Mouse (Mus musculus): ENCODE measurements around the gene Gm44965.

GRCm38 (mm10) chr6:48646995-48647394, 53.3 kb downstream of the Gm44965 start, which contains the start of gene Gimap8:
- TF ChIP-seq CTCF (IDR thresholded peaks at IDR 0.05; ENCODE audit: control insufficient read depth, insufficient read depth, insufficient read length) (no peak), MYOG (IDR thresholded peaks at IDR 0.05; ENCODE audit: control insufficient read depth, extremely low read depth, insufficient read length) (no peak), MYOD1 (IDR thresholded peaks at IDR 0.05; ENCODE audit: control insufficient read depth, insufficient read length, low read depth) (no peak), CEBPB (IDR thresholded peaks at IDR 0.05; ENCODE audit: low read depth) (no peak)

Data from C2C12 (cell line).